Mouse (Mus musculus) forebrain, embryonic 13.5 days (tissue): Measurements from ENCODE around the gene Smim26. TPM values are rescaled to one million over a fixed set of nuclear protein-coding genes. Genes with fewer than 3 reads are reported as not detected.

Experiments
- ATAC-seq: fragments of 200-750 bp; cut with Nextera tagmentation; 2 replicates; pipeline ENCODE4 v1.8.0; 2017
- H3K27ac ChIP-seq: fragments of 300-500 bp; sonication (generic); 2 replicates; pipeline ENCODE4 v1.5.1; 2015; ENCODE audit warnings: inconsistent platforms, mild to moderate bottlenecking, moderate library complexity
- H3K27me3 ChIP-seq: fragments of 300-500 bp; sonication (generic); 2 replicates; pipeline ENCODE4 v1.6.1; 2015; ENCODE audit warnings: mild to moderate bottlenecking, inconsistent platforms
- H3K36me3 ChIP-seq: fragments of 300-500 bp; sonication (generic); 2 replicates; pipeline ENCODE4 v1.6.1; 2015; ENCODE audit warnings: mild to moderate bottlenecking, inconsistent platforms; ENCODE audit not compliant: poor library complexity, severe bottlenecking
- H3K4me1 ChIP-seq: fragments of 300-500 bp; sonication (generic); 2 replicates; pipeline ENCODE4 v1.6.1; 2015; ENCODE audit warnings: inconsistent platforms
- H3K4me2 ChIP-seq: fragments of 300-500 bp; sonication (generic); 2 replicates; pipeline ENCODE4 v1.6.1; 2015; ENCODE audit warnings: inconsistent platforms, mild to moderate bottlenecking, moderate library complexity
- H3K4me3 ChIP-seq: fragments of 300-500 bp; sonication (generic); 2 replicates; pipeline ENCODE4 v1.5.1; 2015; ENCODE audit warnings: mild to moderate bottlenecking, inconsistent platforms
- H3K9ac ChIP-seq: fragments of 300-500 bp; sonication (generic); 2 replicates; pipeline ENCODE4 v1.6.1; 2015; ENCODE audit warnings: mild to moderate bottlenecking, inconsistent platforms
- H3K9me3 ChIP-seq: fragments of 300-500 bp; sonication (generic); replicated peaks from 2 replicates; pipeline ENCODE4 v1.6.1; 2016; ENCODE audit warnings: inconsistent platforms
- WGBS: fragments of 180-500 bp; shearing (Covaris S2); methylation state at CpG from one replicate; pipeline ENCODE4 v1.1.7; 2015; 5-methylcytosine and 5-hydroxymethylcytosine counted together
- microRNA-seq: library from miRNA; unstranded; fragments of <30 nt; microRNA quantifications from one replicate; pipeline ENCODE4, GENCODE M21; 2016
- polyA plus RNA-seq: library from polyadenylated mRNA; unstranded; fragments of >200 nt; fragmentation: Nextera tagmentation; extraction: Ambion mirVana; gene quantifications from 2 replicates; pipeline ENCODE4 v1.2.1, GENCODE M21; 2015

The Smim26 gene
- polyA plus RNA-seq, 1 experiment from 2014 or later, result 53.8 TPM

DNA sequence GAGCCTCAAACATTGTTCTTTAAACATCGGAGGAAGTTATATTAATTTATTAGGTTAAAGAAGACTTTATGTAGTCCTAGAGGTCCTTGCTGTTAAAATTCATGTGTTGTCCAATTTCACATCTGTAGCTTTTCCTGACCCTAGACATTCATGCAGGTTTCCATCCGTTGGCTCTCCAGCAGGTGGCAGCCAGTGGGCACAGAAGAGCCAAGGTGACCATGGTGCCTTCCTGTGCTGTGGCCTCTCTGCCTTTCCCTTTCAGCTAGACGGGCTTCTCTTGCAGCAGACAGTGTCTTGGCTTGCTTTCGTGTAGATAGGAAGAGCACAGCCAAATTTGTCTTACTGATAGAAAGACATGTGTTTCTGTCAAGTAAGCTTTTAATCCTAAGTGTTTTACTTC is 44.9 kb downstream of the Smim26 start:
- Histone ChIP-seq H3K4me3 (no peak overlapping the region), H3K9ac (no peak overlapping the region), H3K9me3 (no peaks in the 10 kb centered on the region), H3K27me3 (no peaks in the 10 kb centered on the region), H3K36me3 (no peaks in the 10 kb centered on the region), H3K4me2 (no peak overlapping the region), H3K27ac (no peak overlapping the region), H3K4me1 (no peaks in the 10 kb centered on the region)
- 69% methylated on average over 4 of the region's 4 CpGs for WGBS
- no peak for ATAC-seq

DNA sequence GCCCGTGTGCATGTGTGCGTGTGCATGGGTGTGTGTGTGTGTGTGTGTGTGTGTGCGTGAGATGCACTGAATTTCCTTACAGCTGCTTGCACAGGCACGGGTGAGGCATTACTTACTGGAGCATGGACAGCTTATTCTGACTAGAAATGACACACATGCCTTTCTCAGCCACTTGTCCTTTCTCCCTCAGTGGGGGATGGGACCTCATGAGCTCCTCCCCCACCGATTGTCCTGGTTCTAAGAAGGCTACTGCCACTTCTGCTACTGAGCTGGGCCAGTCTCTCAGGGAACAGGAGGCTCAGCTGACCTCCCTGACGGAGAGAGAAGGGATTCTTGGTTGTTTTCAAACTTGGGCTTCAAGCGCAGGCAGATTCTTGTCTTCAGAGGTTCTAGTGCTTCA is 46.2 kb downstream of the Smim26 start:
- Histone ChIP-seq H3K4me3 (no peak overlapping the region), H3K4me2 (no peak overlapping the region), H3K9me3 (no peaks in the 10 kb centered on the region), H3K36me3 (no peaks in the 10 kb centered on the region), H3K27ac (no peak overlapping the region), H3K27me3 (no peaks in the 10 kb centered on the region), H3K4me1 (no peaks in the 10 kb centered on the region), H3K9ac (no peak overlapping the region)
- ATAC-seq, result no peak
- 70% methylated on average over 7 of the region's 7 CpGs for WGBS

DNA sequence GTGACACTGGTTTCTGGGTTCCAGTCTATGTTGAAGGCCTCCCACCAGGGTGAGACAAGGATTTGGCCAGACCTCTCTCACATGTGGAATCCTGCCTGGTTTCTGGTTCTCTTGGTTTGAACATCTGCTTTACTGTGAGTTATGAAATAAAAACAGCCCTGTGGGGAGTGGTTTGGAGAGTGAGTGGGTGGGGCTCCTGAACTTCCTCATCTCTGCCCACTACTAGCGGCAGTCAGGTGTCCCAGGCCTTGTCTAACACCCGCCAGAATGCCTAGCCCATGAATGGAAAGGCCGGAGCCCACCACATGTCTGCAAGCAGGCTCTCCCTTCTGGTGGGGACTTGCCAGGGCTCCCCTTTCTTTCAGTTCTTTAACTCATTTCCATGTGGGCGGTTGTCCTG is 48.1 kb downstream of the Smim26 start:
- H3K27me3 ChIP-seq, result no peaks in the 10 kb centered on the region
- H3K9ac ChIP-seq, result no peak overlapping the region
- H3K4me2 ChIP-seq, result no peak overlapping the region
- H3K4me1 ChIP-seq, result no peaks in the 10 kb centered on the region
- no peaks in the 10 kb centered on the region for H3K36me3 ChIP-seq
- no peak overlapping the region for H3K27ac ChIP-seq
- no peak for ATAC-seq
- no peak overlapping the region for H3K4me3 ChIP-seq
- H3K9me3 ChIP-seq, result no peaks in the 10 kb centered on the region
- 85% methylated on average over 4 of the region's 4 CpGs for WGBS

Small RNAs within 50 kb of the gene (microRNA-seq; reads per million reads assigned to microRNA genes)
- not detected for gene Gm24823

Other genes with a start within 250 kb of the Smim26 start
- gene Kat14, start 225.1 kb upstream of the Smim26 start, polyA plus RNA-seq, result 29.8 and 39.3 TPM in 2 replicates
- gene Pet117, start 225.1 kb upstream of the Smim26 start, polyA plus RNA-seq, result 2.8 and 3.6 TPM in 2 replicates
- gene Dzank1, start 66.6 kb upstream of the Smim26 start, polyA plus RNA-seq, result 2.7 and 4.5 TPM in 2 replicates
- 33.4 and 36.0 TPM in 2 replicates for gene Polr3f, start 66.3 kb upstream of the Smim26 start, polyA plus RNA-seq
- 59.4 and 62.3 TPM in 2 replicates for gene Rbbp9, start 43.2 kb upstream of the Smim26 start, polyA plus RNA-seq
- 93.0 and 95.8 TPM in 2 replicates for gene Sec23b, start 37.8 kb upstream of the Smim26 start, polyA plus RNA-seq
- 50.0 and 58.6 TPM in 2 replicates for gene Dtd1, start 5.8 kb downstream of the Smim26 start, polyA plus RNA-seq
- gene Scp2d1, start 229.6 kb downstream of the Smim26 start, polyA plus RNA-seq, result not detected in 2 replicates